Mouse (Mus musculus) mouse trophoblast stem cell (cell line): ENCODE measurements around the gene Gm12248.

Experiments used
- in situ Hi-C, 2 experiments: fragments of 300-500 bp; cut with MseI, MboI; formaldehyde crosslinking; loops; 2 replicates in 1 of 2; 3 replicates in 1 of 2; pipeline ENCODE4 v1.15.1; 2025

Gm12248 gene

GRCm38 (mm10) chr11:58039027-58039426 lies 53.9 kb downstream of the Gm12248 start:
- in situ Hi-C loops, result no loop called here

- in situ Hi-C loops, result no loop called here
Measured at GRCm38 (mm10) chr11:58033635-58034034, 59.3 kb downstream of the Gm12248 start.

GRCm38 (mm10) chr11:58031176-58031575 lies 61.8 kb downstream of the Gm12248 start:
- in situ Hi-C loops, result no loop called here

- in situ Hi-C loops, result no loop called here
Measured at GRCm38 (mm10) chr11:58029869-58030268, 63.1 kb downstream of the Gm12248 start.

GRCm38 (mm10) chr11:58028981-58029380 lies 64.0 kb downstream of the Gm12248 start:
- in situ Hi-C loops, result no loop called here

GRCm38 (mm10) chr11:58026860-58027259 lies 66.1 kb downstream of the Gm12248 start:
- in situ Hi-C loops, result no loop called here

- in situ Hi-C loops, result no loop called here
Measured at GRCm38 (mm10) chr11:58026337-58026736, 66.6 kb downstream of the Gm12248 start.

- in situ Hi-C loops, result no loop called here
Measured at GRCm38 (mm10) chr11:58025881-58026280, 67.1 kb downstream of the Gm12248 start.

- in situ Hi-C loops, result no loop called here
Measured at GRCm38 (mm10) chr11:58024671-58025070, 68.3 kb downstream of the Gm12248 start.

GRCm38 (mm10) chr11:58024271-58024670 lies 68.7 kb downstream of the Gm12248 start:
- in situ Hi-C loops, result no loop called here

GRCm38 (mm10) chr11:58021618-58022017 lies 71.3 kb downstream of the Gm12248 start:
- in situ Hi-C loops, result no loop called here

GRCm38 (mm10) chr11:58021095-58021494 lies 71.8 kb downstream of the Gm12248 start:
- in situ Hi-C loops, result no loop called here

- in situ Hi-C loops, result no loop called here
Measured at GRCm38 (mm10) chr11:58018701-58019100, 74.2 kb downstream of the Gm12248 start.

- in situ Hi-C loops, result no loop called here
Measured at GRCm38 (mm10) chr11:58018287-58018686, 74.6 kb downstream of the Gm12248 start.

GRCm38 (mm10) chr11:58017422-58017821 lies 75.5 kb downstream of the Gm12248 start:
- in situ Hi-C loops, result no loop called here

- in situ Hi-C loops, result no loop called here
Measured at GRCm38 (mm10) chr11:58016371-58016770, 76.6 kb downstream of the Gm12248 start.

- in situ Hi-C loops, result no loop called here
Measured at GRCm38 (mm10) chr11:58015339-58015738, 77.6 kb downstream of the Gm12248 start.

GRCm38 (mm10) chr11:58014604-58015003 lies 78.3 kb downstream of the Gm12248 start:
- in situ Hi-C loops, result loop anchor here in 1 of 2 experiments (5.0 kb wide), 1 partner anchor 57 kb away; no protein-coding TSS in a partner anchor
